Mouse (Mus musculus) midbrain, embryonic 11.5 days (tissue): Measurements from ENCODE around the gene Pik3cg. TPM values are rescaled to one million over a fixed set of nuclear protein-coding genes. Genes with fewer than 3 reads are reported as not detected.

ENCODE experiments used
- ATAC-seq: fragments of 200-750 bp; cut with Nextera tagmentation; 2 replicates; pipeline ENCODE4 v1.8.0; 2017; ENCODE audit warnings: moderate TSS enrichment, moderate library complexity; ENCODE audit not compliant: low FRiP score
- DNase-seq: peaks from one replicate; pipeline ENCODE4 v3.0.0; 2015; ENCODE audit warnings: low spot score; ENCODE audit errors: missing footprints
- H3K27ac ChIP-seq: fragments of 300-500 bp; sonication (generic); 2 replicates; pipeline ENCODE4 v1.5.1; 2014; ENCODE audit warnings: low read depth, low read length
- H3K27me3 ChIP-seq: fragments of 300-500 bp; sonication (generic); 2 replicates; pipeline ENCODE4 v1.6.1; 2014; ENCODE audit warnings: mild to moderate bottlenecking, low read length, moderate library complexity, mixed read lengths; ENCODE audit not compliant: control insufficient read depth, insufficient read depth
- H3K36me3 ChIP-seq: fragments of 300-500 bp; sonication (generic); 2 replicates; pipeline ENCODE4 v1.6.1; 2014; ENCODE audit warnings: mild to moderate bottlenecking, low read length, moderate library complexity, mixed read lengths; ENCODE audit not compliant: control insufficient read depth, insufficient read depth
- H3K4me1 ChIP-seq: fragments of 300-500 bp; sonication (generic); 2 replicates; pipeline ENCODE4 v1.6.1; 2014; ENCODE audit warnings: low read length; ENCODE audit not compliant: control insufficient read depth, insufficient read depth
- H3K4me2 ChIP-seq: fragments of 300-500 bp; sonication (generic); 2 replicates; pipeline ENCODE4 v1.6.1; 2014; ENCODE audit warnings: mild to moderate bottlenecking, moderate library complexity
- H3K4me3 ChIP-seq: fragments of 300-500 bp; sonication (generic); 2 replicates; pipeline ENCODE4 v1.5.1; 2014; ENCODE audit warnings: low read depth, low read length
- H3K9ac ChIP-seq: fragments of 300-500 bp; sonication (generic); 2 replicates; pipeline ENCODE4 v1.6.1; 2014; ENCODE audit warnings: low read length
- H3K9me3 ChIP-seq: fragments of 300-500 bp; sonication (generic); 2 replicates; pipeline ENCODE4 v1.6.1; 2016; ENCODE audit warnings: low read length; ENCODE audit not compliant: control insufficient read depth
- WGBS: fragments of 180-500 bp; shearing (Covaris S2); extraction: QIAGEN DNeasy Blood & Tissue Kit; methylation state at CpG from one replicate; pipeline ENCODE4 v1.1.7; 2014; 5-methylcytosine and 5-hydroxymethylcytosine counted together
- polyA plus RNA-seq: library from polyadenylated mRNA; unstranded; fragments of >200 nt; fragmentation: Nextera tagmentation; extraction: Ambion mirVana; gene quantifications from 2 replicates; pipeline ENCODE4 v1.2.1, GENCODE M21; 2014

The Pik3cg gene
- polyA plus RNA-seq, 1 experiment from 2014 or later = 1.3 TPM

DNA sequence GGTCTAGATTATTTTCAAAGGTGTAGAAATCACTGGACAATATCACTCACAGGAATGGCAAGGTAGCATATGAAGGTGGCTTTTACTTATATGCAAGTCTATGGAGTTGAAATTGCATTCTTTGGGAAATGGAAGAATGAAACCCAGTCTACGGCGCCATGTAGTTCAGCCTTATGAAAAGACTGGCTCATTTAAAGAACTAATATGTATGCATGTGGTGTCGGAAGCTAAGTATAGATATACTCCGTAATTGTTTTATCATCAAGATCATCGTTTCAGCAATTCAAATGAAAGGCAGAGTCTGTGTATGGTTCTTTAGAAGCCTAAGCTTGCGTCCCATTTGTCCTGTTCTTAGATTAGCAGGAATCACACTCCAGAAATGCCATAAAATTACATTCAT, 34.0 kb downstream of the Pik3cg start:
- DNase-seq = no peak
- no peaks in the 10 kb centered on the region for H3K27me3 ChIP-seq
- H3K9me3 ChIP-seq = no peaks in the 10 kb centered on the region
- 94% methylated on average over 6 of the region's 6 CpGs for WGBS
- no peaks in the 10 kb centered on the region for H3K36me3 ChIP-seq
- H3K27ac ChIP-seq = no peak overlapping the region
- H3K4me2 ChIP-seq = no peak overlapping the region
- no peaks in the 10 kb centered on the region for H3K4me1 ChIP-seq
- no peak overlapping the region for H3K4me3 ChIP-seq
- ATAC-seq = no peak
- H3K9ac ChIP-seq = no peak overlapping the region

DNA sequence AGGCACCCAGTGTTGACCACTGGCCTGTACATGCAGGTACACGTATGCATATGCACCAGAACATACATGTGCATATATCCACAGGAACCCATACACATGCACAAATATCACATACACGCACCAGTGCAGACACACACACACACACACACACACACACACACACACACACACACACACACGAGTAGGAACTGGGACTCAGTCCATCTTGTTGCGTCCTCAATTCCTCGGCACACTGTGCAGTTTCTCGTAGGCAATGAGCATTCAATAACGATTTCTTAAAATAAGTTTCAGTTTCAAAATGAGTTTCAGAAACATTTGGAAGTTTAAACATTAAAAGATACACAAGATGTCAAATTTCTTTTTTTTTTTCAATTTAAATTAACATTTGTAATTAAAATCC, 35.6 kb downstream of the Pik3cg start:
- WGBS = 92% methylated on average over 7 of the region's 7 CpGs
- no peak for DNase-seq

DNA sequence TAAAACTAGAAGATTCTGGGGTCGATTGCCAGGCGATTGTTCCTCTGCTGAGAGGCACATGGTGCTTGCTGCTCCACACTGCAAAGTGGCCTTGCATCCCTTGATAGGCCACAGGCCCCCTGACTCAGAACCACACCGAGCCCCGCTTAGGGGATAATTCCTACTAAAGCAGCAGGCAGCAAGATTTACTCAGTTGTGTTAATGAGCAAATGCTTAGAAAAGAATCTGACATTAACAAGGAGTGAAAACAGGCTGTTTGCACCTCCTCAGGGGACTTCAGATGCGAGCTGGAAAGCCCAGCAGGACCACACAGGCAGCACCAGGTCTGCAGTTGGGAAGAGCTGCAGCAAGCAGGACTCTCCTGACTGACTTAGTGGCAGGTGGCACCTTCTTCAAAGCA, 39.3 kb downstream of the Pik3cg start:
- 12% methylated on average over 5 of the region's 5 CpGs for WGBS
- H3K27ac ChIP-seq = no peak overlapping the region
- H3K4me1 ChIP-seq = 0 out of 2 replicates have a peak, but pooled peaks cover 3% of the 10 kb centered on the region
- H3K4me2 ChIP-seq = no peak overlapping the region
- no peaks in the 10 kb centered on the region for H3K27me3 ChIP-seq
- ATAC-seq (no peak), DNase-seq (no peak)
- no peaks in the 10 kb centered on the region for H3K36me3 ChIP-seq
- no peaks in the 10 kb centered on the region for H3K9me3 ChIP-seq
- H3K9ac ChIP-seq = no peak overlapping the region
- no peak overlapping the region for H3K4me3 ChIP-seq

More for the DNA sequence above, 35.6 kb downstream of the Pik3cg start:
- Histone ChIP-seq H3K27me3 (no peaks in the 10 kb centered on the region), H3K4me1 (0 out of 2 replicates have a peak, but pooled peaks cover 3% of the 10 kb centered on the region), H3K4me3 (no peak overlapping the region), H3K27ac (no peak overlapping the region), H3K36me3 (no peaks in the 10 kb centered on the region), H3K4me2 (no peak overlapping the region), H3K9ac (no peak overlapping the region), H3K9me3 (no peaks in the 10 kb centered on the region)
- no peak for ATAC-seq

DNA sequence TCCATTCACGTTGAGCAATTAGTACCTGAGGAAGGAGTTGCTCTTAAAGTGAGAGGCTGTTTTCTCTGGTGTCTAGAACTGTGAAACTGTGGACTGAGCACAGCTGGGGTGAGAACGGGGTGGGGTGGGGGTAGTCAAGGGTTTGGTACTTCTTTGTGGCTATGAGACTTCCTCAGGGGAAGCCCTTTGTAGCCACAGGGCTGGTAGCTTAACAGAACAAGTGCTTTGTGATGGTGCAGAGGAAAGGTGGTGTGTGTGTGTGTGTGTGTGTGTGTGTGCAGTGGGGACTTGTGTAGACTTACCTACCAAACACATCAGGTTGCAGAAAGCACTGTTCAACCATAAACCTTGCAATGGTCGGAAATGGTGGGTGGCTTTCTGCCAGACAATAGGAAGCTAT, 39.7 kb downstream of the Pik3cg start:
- Histone ChIP-seq H3K4me2 (no peak overlapping the region), H3K27ac (no peak overlapping the region), H3K36me3 (no peaks in the 10 kb centered on the region), H3K27me3 (no peaks in the 10 kb centered on the region), H3K9ac (no peak overlapping the region), H3K4me3 (no peak overlapping the region), H3K9me3 (no peaks in the 10 kb centered on the region), H3K4me1 (0 out of 2 replicates have a peak, but pooled peaks cover 3% of the 10 kb centered on the region)
- DNase-seq (no peak), ATAC-seq (no peak)
- WGBS = 28% methylated on average over 3 of the region's 3 CpGs

DNA sequence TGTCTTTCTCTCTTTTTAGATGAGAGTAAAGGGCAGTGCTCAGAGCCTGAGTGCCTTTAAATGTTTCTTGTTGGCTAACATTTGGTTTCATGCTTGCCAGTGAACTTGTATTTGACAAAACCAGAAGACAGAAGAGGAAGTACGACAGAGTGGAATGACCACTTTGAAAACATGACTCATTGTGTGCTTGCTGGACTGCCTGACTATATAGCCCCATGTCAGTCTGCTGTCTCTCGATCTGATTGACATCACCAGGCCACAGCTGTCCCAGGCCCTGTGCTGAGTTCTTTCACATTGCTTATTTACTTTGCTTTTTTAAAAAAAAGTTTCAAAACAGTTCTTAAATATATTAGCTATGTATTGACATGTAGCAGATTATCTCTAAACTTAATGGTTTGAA, 44.8 kb downstream of the Pik3cg start:
- Histone ChIP-seq H3K27me3 (no peaks in the 10 kb centered on the region), H3K36me3 (no peaks in the 10 kb centered on the region), H3K4me2 (no peak overlapping the region), H3K4me3 (no peak overlapping the region), H3K27ac (no peak overlapping the region), H3K9me3 (no peaks in the 10 kb centered on the region), H3K4me1 (peaks cover 2% of the 10 kb centered on the region), H3K9ac (no peak overlapping the region)
- DNase-seq = no peak
- WGBS = 79% methylated on average over 2 of the region's 2 CpGs
- ATAC-seq = no peak

DNA sequence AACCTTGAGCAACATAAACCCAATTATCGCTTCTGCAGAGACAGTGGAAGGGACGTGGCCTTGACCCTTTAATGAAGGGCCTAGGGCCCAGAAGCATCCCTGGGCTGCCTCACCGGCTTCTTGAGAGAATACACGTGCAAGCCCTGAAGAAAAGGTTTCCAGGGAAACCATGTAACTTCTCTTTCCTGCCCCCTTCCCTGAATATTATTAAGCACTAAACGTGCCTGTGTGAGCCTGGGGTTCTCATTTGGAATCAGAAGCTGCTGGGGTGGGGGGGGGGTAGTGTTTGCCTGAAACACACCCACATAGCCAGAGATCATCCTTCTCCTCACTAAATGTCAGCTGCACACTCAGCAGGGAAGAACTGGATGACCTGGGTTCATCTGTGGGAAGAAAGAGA, 49.7 kb downstream of the Pik3cg start:
- ATAC-seq = 0 out of 2 replicates have a peak, but pooled peaks have one; percentile 46

DNA sequence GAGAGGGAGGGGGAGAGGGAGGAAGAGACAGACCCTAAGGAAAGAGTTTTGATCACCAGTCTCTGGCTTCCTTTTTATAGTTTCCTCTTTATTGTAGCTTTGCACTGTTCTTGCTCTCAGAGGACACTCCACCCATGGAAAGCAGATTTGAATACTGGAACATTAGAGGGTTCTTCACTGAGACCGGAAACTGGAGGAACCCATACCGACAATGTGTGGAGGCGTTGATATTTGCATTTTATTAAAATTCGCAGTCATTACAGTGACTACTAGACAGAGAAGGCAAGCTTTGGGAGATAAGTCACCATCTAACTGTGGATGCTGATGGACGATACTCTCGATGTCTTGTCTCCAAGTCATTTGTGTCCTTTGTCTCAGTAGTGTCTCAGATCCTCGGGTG, 61.9 kb downstream of the Pik3cg start:
- WGBS = 90% methylated on average over 7 of the region's 7 CpGs
- H3K4me1 ChIP-seq = no peaks in the 10 kb centered on the region
- DNase-seq = no peak

More for the DNA sequence above, 49.7 kb downstream of the Pik3cg start:
- H3K27ac ChIP-seq = no peak overlapping the region
- H3K4me3 ChIP-seq = no peak overlapping the region
- peaks cover 5% of the 10 kb centered on the region for H3K4me1 ChIP-seq
- 30% methylated on average over 5 of the region's 5 CpGs for WGBS
- H3K27me3 ChIP-seq = no peaks in the 10 kb centered on the region
- no peak overlapping the region for H3K9ac ChIP-seq
- no peaks in the 10 kb centered on the region for H3K9me3 ChIP-seq
- no peak for DNase-seq
- H3K36me3 ChIP-seq = no peaks in the 10 kb centered on the region
- no peak overlapping the region for H3K4me2 ChIP-seq

DNA sequence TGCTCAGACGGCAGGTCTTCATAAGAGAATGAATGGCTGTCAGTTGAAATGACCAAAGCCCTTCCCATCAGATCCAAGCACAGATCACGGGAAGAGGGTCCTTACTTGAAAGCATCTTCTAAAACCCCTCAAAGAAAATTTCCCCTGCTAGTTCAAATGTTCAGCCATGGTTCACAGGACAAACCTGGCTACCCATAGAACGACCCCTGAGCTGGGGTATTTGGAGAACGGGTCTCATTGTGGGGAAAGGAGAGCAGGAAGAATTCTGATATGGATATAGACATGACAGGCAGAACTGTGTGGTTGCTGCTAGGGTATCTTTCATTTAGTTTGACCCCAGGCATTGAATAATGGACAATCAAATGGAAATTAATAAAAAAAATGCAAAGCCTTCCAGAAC, 62.8 kb downstream of the Pik3cg start:
- DNase-seq (peak; percentile 72), ATAC-seq (no peak)
- no peak overlapping the region for H3K4me2 ChIP-seq
- 82% methylated on average over 4 of the region's 4 CpGs for WGBS
- no peaks in the 10 kb centered on the region for H3K9me3 ChIP-seq
- no peaks in the 10 kb centered on the region for H3K36me3 ChIP-seq
- no peak overlapping the region for H3K4me3 ChIP-seq
- H3K4me1 ChIP-seq = no peaks in the 10 kb centered on the region
- no peak overlapping the region for H3K27ac ChIP-seq
- H3K9ac ChIP-seq = no peak overlapping the region
- H3K27me3 ChIP-seq = no peaks in the 10 kb centered on the region

More for the DNA sequence above, 61.9 kb downstream of the Pik3cg start:
- no peaks in the 10 kb centered on the region for H3K27me3 ChIP-seq
- H3K36me3 ChIP-seq = no peaks in the 10 kb centered on the region
- H3K27ac ChIP-seq = no peak overlapping the region
- no peak overlapping the region for H3K4me2 ChIP-seq
- ATAC-seq = no peak
- H3K9me3 ChIP-seq = no peaks in the 10 kb centered on the region
- H3K4me3 ChIP-seq = no peak overlapping the region
- H3K9ac ChIP-seq = no peak overlapping the region

DNA sequence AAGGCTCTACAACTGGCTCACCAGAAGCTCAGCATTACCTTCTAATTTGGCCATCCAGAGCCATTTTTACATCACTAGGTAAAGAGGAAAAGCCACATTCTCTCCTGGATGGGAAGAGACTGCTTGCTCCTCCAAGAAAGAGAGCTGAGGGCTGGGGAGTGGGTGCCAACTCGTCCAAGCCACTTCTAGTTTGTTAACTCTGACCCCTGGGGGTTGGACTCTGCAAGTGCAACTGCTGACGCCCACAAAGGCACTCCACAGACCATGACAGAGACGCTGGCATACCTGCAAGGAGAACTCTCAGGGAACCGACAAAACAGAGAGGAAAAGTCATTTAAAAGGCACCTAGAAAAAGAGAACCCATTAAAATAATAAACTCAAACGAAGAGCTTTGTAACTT, 63.9 kb downstream of the Pik3cg start:
- Histone ChIP-seq H3K27ac (no peak overlapping the region), H3K9me3 (no peaks in the 10 kb centered on the region), H3K4me2 (no peak overlapping the region), H3K36me3 (no peaks in the 10 kb centered on the region), H3K9ac (no peak overlapping the region), H3K4me1 (no peaks in the 10 kb centered on the region), H3K4me3 (no peak overlapping the region), H3K27me3 (no peaks in the 10 kb centered on the region)
- 7% methylated on average over 5 of the region's 5 CpGs for WGBS
- peak; percentile 77; the same call in 1 of the 2 replicates for ATAC-seq
- peak; percentile 96 for DNase-seq

DNA sequence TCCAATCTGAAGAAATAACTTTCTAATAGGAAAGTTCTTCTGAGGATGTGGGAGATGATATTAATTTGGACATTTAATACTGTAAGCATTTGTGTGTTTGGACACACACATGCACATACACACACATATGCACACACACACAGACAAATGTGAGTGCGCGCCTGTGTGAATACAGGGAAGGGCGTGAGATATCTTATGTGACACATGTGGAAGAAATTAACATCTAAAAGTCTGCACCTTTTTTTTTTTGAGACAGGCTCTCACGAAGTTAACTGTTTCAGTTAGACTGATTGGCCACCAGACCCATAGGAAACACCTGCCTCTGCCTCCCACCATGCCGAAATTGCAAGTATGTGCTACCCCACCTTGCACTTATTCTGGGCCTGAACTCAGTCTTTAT, 64.7 kb downstream of the Pik3cg start:
- H3K4me1 ChIP-seq = no peaks in the 10 kb centered on the region
- no peak overlapping the region for H3K4me3 ChIP-seq
- H3K9ac ChIP-seq = no peak overlapping the region
- no peaks in the 10 kb centered on the region for H3K9me3 ChIP-seq
- H3K27me3 ChIP-seq = no peaks in the 10 kb centered on the region
- H3K36me3 ChIP-seq = no peaks in the 10 kb centered on the region
- H3K27ac ChIP-seq = no peak overlapping the region
- DNase-seq = peak; percentile 33
- 85% methylated on average over 5 of the region's 5 CpGs for WGBS
- H3K4me2 ChIP-seq = no peak overlapping the region
- ATAC-seq = no peak
